Mouse (Mus musculus) cerebellum, adult 2 months (tissue): ENCODE data around the gene Oprd1.

Experiments used
- CTCF ChIP-seq: fragments of 200-500 bp; IDR thresholded peaks from 2 replicates; pipeline ENCODE4 v1.5.1; 2011; ENCODE audit warnings: low read depth, mild to moderate bottlenecking, control low read depth, low read length, moderate library complexity, borderline replicate concordance; ENCODE audit not compliant: insufficient read depth
- POLR2A ChIP-seq: fragments of 200-500 bp; IDR thresholded peaks from 2 replicates; pipeline ENCODE4 v1.6.1; 2011; ENCODE audit warnings: low read length, control low read depth, borderline replicate concordance; ENCODE audit not compliant: insufficient read depth

DNA sequence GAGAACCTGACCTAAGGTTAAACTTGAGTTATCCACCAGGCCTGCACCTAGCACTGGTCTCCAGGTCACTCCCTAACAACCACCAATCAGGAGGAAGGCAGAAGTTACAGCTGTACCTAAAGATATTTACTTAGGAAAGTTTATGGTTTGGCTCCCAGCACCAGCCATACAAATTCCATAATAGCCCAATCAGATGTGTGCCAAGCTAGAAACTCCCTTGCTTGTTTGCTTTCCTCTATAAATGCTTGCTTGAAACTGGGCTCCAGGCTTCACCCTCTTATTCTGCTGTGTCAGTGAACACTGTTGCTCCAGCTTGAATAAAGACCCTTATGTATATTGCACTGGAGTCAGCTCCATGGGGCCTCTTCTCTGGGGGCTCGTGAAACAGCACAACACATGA lies 7.4 kb upstream of the Oprd1 start:
- TF ChIP-seq CTCF, result no peak
- no peak for TF ChIP-seq POLR2A
